Comparison of ENCODE assay signal across 11 mouse cellular contexts in the genomic region with DNA sequence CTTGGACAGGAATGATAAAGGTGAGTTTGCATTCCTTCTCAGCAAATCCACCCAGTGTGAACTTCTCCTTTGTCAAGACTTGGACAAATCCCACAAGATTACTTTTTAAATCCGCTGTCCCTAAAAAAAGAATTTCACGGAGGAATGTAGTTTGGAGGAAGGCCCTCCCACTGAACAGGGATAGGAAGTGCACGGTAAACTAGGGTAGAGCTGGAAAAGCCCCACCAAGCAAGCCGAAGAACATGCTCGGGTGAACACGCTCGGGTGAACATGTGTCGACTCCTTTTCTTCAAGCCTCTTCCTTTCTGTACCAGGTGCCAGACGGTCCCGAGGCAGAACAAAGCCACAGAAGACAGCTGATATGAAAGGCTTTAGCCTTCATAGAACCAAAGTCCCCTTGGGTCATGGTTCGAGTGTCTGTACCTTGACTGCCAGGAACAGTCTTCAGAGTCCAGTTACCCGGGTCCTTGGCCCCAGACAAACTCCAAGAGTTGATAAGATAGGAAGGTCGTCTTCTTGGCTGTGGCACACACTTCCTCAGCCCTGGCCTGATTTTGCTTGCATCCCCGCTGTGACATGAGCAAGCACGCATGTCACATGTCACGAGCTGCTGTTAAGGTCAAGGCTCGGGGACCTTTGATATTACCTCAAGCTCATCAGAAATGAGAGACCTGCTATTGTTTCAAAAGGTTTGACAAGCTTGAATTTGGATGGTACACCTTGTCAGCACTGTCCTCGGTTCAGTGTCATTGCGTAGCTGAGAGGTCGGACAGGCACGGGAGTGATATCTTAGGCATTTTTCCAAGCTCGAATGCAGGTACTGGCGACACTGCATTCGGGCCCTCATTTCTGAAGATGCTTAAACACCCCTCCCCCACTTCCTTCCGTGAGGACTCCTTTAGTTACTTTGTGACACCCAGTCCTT. TPM values are rescaled to one million over a fixed set of nuclear protein-coding genes. Genes with fewer than 3 reads are reported as not detected.
DNase-seq lines count a peak whose midpoint lies in the region; ATAC-seq and TF ChIP-seq lines count a peak whose summit lies in the region.
"Had no signal": no experiment of that assay in that cellular context is flagged by ENCODE, and none has a peak within 500 bp of the region (broad histone marks: within the 10 kb centered on the region; RNA-seq: fewer than 3 reads in every experiment).

No protein-coding gene starts in this region.

- H3K4me1 ChIP-seq in liver, adult 2 months (ENCODE audit: control insufficient read depth, insufficient read depth, low read length): peaks cover 9% of the 10 kb centered on the region
- peaks cover 4% of the 10 kb centered on the region; the same call in 1 of the 2 replicates for H3K4me1 ChIP-seq in liver, embryonic 11.5 days (replicated peaks; ENCODE audit: control insufficient read depth, insufficient read depth, low read length)
- peaks cover 19% of the 10 kb centered on the region for H3K4me1 ChIP-seq in kidney, postnatal 0 days (replicated peaks; ENCODE audit: insufficient read depth, low read length)

- no peak for ATAC-seq in liver, embryonic 11.5 days (replicated peaks; ENCODE audit: low FRiP score)
- ATAC-seq in kidney, postnatal 0 days (replicated peaks; ENCODE audit: low FRiP score, low read depth): no peak

- H3K79me2 ChIP-seq in liver, adult 2 months (ENCODE audit: control insufficient read depth, insufficient read depth, low read length): no peaks in the 10 kb centered on the region

- TF ChIP-seq CTCF in liver, adult 2 months (IDR thresholded peaks at IDR 0.05; ENCODE audit: low read depth, low read length): no peak
- no peak for TF ChIP-seq CTCF in kidney, postnatal 0 days (IDR thresholded peaks at IDR 0.05; ENCODE audit: low read depth)

- no peak for TF ChIP-seq POLR2A in liver, adult 2 months (IDR thresholded peaks at IDR 0.05; ENCODE audit: extremely low read depth, insufficient read depth, low read length)

- H3K27ac ChIP-seq in liver, adult 2 months (replicated peaks; ENCODE audit: insufficient read depth, low read depth, low read length): peak overlapping the region; percentile 21; the same call in 1 of the 2 replicates
- no peak overlapping the region for H3K27ac ChIP-seq in liver, embryonic 11.5 days (ENCODE audit: low read depth, low read length)
- H3K27ac ChIP-seq in kidney, postnatal 0 days: peak overlapping the region; percentile 21
- H3K27ac ChIP-seq: liver, embryonic 15.5 days had no signal

- H3K9me3 ChIP-seq in liver, embryonic 11.5 days (ENCODE audit: control insufficient read depth, low read length): no peaks in the 10 kb centered on the region
- no peaks in the 10 kb centered on the region for H3K9me3 ChIP-seq in kidney, postnatal 0 days (replicated peaks; ENCODE audit: low read length)
- H3K9me3 ChIP-seq: liver, embryonic 15.5 days had no signal

- H3K36me3 ChIP-seq in liver, adult 2 months (ENCODE audit: control insufficient read depth, insufficient read depth, low read length): no peaks in the 10 kb centered on the region
- H3K36me3 ChIP-seq in liver, embryonic 11.5 days (ENCODE audit: control insufficient read depth, insufficient read depth, low read length): no peaks in the 10 kb centered on the region
- H3K36me3 ChIP-seq in kidney, postnatal 0 days (ENCODE audit: insufficient read depth, low read length): no peaks in the 10 kb centered on the region
- H3K36me3 ChIP-seq: liver, embryonic 15.5 days had no signal

- H3K4me2 ChIP-seq in liver, embryonic 11.5 days: no peak overlapping the region
- H3K4me2 ChIP-seq in kidney, postnatal 0 days (ENCODE audit: low read length): no peak overlapping the region
- H3K4me2 ChIP-seq: liver, embryonic 15.5 days had no signal

- H3K27me3 ChIP-seq in liver, adult 2 months (ENCODE audit: control insufficient read depth, insufficient read depth, low read length): no peaks in the 10 kb centered on the region
- H3K27me3 ChIP-seq in liver, embryonic 11.5 days (replicated peaks; ENCODE audit: control insufficient read depth, insufficient read depth, low read length): no peaks in the 10 kb centered on the region
- no peaks in the 10 kb centered on the region for H3K27me3 ChIP-seq in kidney, postnatal 0 days (ENCODE audit: insufficient read depth, low read length)
- H3K27me3 ChIP-seq: liver, embryonic 15.5 days had no signal

- DNase-seq in embryo, embryonic 9.5 days (ENCODE audit: extremely low spot score): peak; percentile 15
- DNase-seq in embryo, embryonic 11 days: no peak
- DNase-seq in liver, adult 2 months (ENCODE audit: extremely low read depth, low read depth, low spot score): no peak
- DNase-seq in liver, embryonic 11.5 days (ENCODE audit: low spot score): no peak
- peak; percentile 48 for DNase-seq in kidney, postnatal 0 days (ENCODE audit: low spot score)
- peak; percentile 36 for DNase-seq in yolk sac, embryonic 10.5 days (ENCODE audit: low spot score)
- no peak for DNase-seq in thymus, postnatal 36 days
- DNase-seq in layer of hippocampus, adult 9-10 months (ENCODE audit: low spot score): no peak
- DNase-seq: cerebellum, postnatal 36 days; heart, postnatal 14 days had no signal

- no peak overlapping the region for H3K9ac ChIP-seq in liver, adult 2 months (ENCODE audit: low read depth, low read length)
- no peak overlapping the region for H3K9ac ChIP-seq in liver, embryonic 11.5 days (ENCODE audit: low read depth, low read length)
- H3K9ac ChIP-seq in kidney, postnatal 0 days (ENCODE audit: low read depth, low read length): no peak overlapping the region
- H3K9ac ChIP-seq: liver, embryonic 15.5 days had no signal

- no peak overlapping the region for H3K4me3 ChIP-seq in liver, adult 2 months (ENCODE audit: insufficient read depth, low read depth, low read length)
- no peak overlapping the region for H3K4me3 ChIP-seq in liver, embryonic 11.5 days (ENCODE audit: low read depth, low read length)
- no peak overlapping the region for H3K4me3 ChIP-seq in kidney, postnatal 0 days (replicated peaks; ENCODE audit: low read depth, low read length)
- H3K4me3 ChIP-seq: liver, embryonic 15.5 days had no signal

- 67% methylated on average over 25 of the region's 25 CpGs for WGBS in liver, adult 2 months
- WGBS in liver, embryonic 11.5 days: 50% methylated on average over 25 of the region's 25 CpGs
- 48% methylated on average over 25 of the region's 25 CpGs for WGBS in kidney, postnatal 0 days

RNA-seq across cellular contexts. Expression of a gene that starts 51.5 kb away (rescaled TPM):
- total RNA-seq in liver, adult 2 months (2014; rRNA removed): 26.6 and 27.9 TPM in 2 replicates
- polyA plus RNA-seq in liver, adult 2 months (2012; rRNA removed): 16.6 and 17.2 TPM in 2 replicates
- polyA plus RNA-seq in liver, embryonic 11.5 days (2014; fragmentation: Nextera tagmentation; extraction: Ambion mirVana): 15.7 and 16.2 TPM in 2 replicates
- polyA plus RNA-seq in kidney, postnatal 0 days (2015; fragmentation: Nextera tagmentation; extraction: Ambion mirVana): 18.2 and 24.1 TPM in 2 replicates

Comparison
In these comparisons a context has a peak if more than half of its experiments do, and no peak if none do; other contexts are left out.
1. DNase-seq: peak in embryo, embryonic 9.5 days (single experiment), kidney, postnatal 0 days (single experiment) and yolk sac, embryonic 10.5 days (single experiment); none in embryo, embryonic 11 days (single experiment), liver, adult 2 months (single experiment), liver, embryonic 11.5 days (single experiment), thymus, postnatal 36 days (0 of 2) and layer of hippocampus, adult 9-10 months (single experiment).